ENCODE assay signal across 15 mouse cellular contexts in the genomic region with DNA sequence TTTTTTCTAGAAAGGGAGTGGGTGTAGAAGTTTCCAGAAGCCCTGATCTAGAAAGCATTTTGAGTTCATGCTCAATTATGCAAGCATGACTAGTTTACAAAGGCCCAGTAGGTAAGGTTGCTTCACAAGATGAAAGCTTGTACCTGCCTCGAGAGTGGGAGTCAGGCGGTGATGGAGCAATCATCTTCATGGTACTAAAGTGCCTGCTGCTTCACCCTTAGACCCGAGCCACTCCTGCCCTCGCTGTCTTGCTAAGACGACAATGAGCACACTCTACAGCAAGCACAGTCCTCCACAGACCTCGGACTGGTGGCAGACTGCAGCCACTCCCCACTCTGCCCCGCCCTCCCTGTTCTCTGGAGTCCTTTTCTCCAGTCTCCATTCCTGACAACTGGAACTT.
"Had no signal": no experiment of that assay in that cellular context is flagged by ENCODE, and none has a peak within 500 bp of the region (broad histone marks: within the 10 kb centered on the region; RNA-seq: fewer than 3 reads in every experiment).

No protein-coding gene starts in this region.

- H3K36me3 ChIP-seq: kidney, embryonic 15.5 days; liver, embryonic 13.5 days; midbrain, embryonic 10.5 days; stomach, embryonic 15.5 days had no signal

- H3K27ac ChIP-seq: kidney, embryonic 15.5 days; liver, embryonic 13.5 days; midbrain, embryonic 10.5 days; stomach, embryonic 15.5 days had no signal

- H3K9me3 ChIP-seq: kidney, embryonic 15.5 days; liver, embryonic 13.5 days; megakaryocyte, embryonic 14.5 days; midbrain, embryonic 10.5 days; stomach, embryonic 15.5 days had no signal

- ATAC-seq: hindbrain, embryonic 16.5 days had no signal

- H3K9ac ChIP-seq: kidney, embryonic 15.5 days; liver, embryonic 13.5 days; lung, embryonic 14.5 days; stomach, embryonic 15.5 days had no signal

- H3K4me2 ChIP-seq: kidney, embryonic 15.5 days; liver, embryonic 13.5 days; lung, embryonic 14.5 days; stomach, embryonic 15.5 days had no signal

- H3K4me1 ChIP-seq: kidney, embryonic 15.5 days; liver, embryonic 13.5 days; midbrain, embryonic 10.5 days; stomach, embryonic 15.5 days had no signal

- H3K4me3 ChIP-seq: kidney, embryonic 15.5 days; liver, embryonic 13.5 days; megakaryocyte, embryonic 14.5 days; midbrain, embryonic 10.5 days; stomach, embryonic 15.5 days had no signal

- DNase-seq: kidney, adult 11 months; kidney, adult 8-10 months; kidney, postnatal 10 days; kidney, postnatal 36 days; liver, embryonic 13.5 days; lung, embryonic 14.5 days; midbrain, embryonic 14.5 days; right cerebral cortex, postnatal 4 days; thymus, adult 18-20 months; thymus, postnatal 36 days had no signal

- H3K27me3 ChIP-seq: kidney, embryonic 15.5 days; liver, embryonic 13.5 days; megakaryocyte, embryonic 14.5 days; stomach, embryonic 15.5 days had no signal
